Mouse (Mus musculus) C2C12 (cell line): ENCODE results near the gene Ddn.

ENCODE experiments used
- CEBPB ChIP-seq: IDR thresholded peaks from one replicate; pipeline ENCODE4 v1.6.1; 2011; ENCODE audit warnings: low read depth, mild to moderate bottlenecking, control low read depth, moderate library complexity
- CTCF ChIP-seq: IDR thresholded peaks from one replicate; pipeline ENCODE4 v1.5.1; 2011; ENCODE audit not compliant: control insufficient read depth, insufficient read depth, insufficient read length
- MAX ChIP-seq: IDR thresholded peaks from one replicate; pipeline ENCODE4 v1.6.1; 2011; ENCODE audit warnings: mild to moderate bottlenecking, control low read depth
- MYOD1 ChIP-seq: IDR thresholded peaks from one replicate; pipeline ENCODE4 v1.6.1; 2011; ENCODE audit warnings: low read depth; ENCODE audit not compliant: control insufficient read depth, insufficient read length
- MYOG ChIP-seq: IDR thresholded peaks from one replicate; pipeline ENCODE4 v1.6.1; 2011; ENCODE audit not compliant: control insufficient read depth, insufficient read length; ENCODE audit errors: extremely low read depth
- USF1 ChIP-seq: IDR thresholded peaks from one replicate; pipeline ENCODE4 v1.6.1; 2011; ENCODE audit warnings: low read depth, mild to moderate bottlenecking, control low read depth, moderate library complexity

GRCm38 (mm10) chr15:98839161-98839560 lies 29.9 kb upstream of the Ddn start:
- no peak for TF ChIP-seq CTCF
- no peak for TF ChIP-seq MAX
- no peak for TF ChIP-seq USF1
- no peak for TF ChIP-seq CEBPB
- no peak for TF ChIP-seq MYOG
- no peak for TF ChIP-seq MYOD1
